Mouse (Mus musculus): Measurements from ENCODE around the gene Glcci1. TPM values are rescaled to one million over a fixed set of nuclear protein-coding genes. Genes with fewer than 3 reads are reported as not detected.

Gene Glcci1
- polyA plus RNA-seq, 1 experiment: 4.1 TPM

DNA sequence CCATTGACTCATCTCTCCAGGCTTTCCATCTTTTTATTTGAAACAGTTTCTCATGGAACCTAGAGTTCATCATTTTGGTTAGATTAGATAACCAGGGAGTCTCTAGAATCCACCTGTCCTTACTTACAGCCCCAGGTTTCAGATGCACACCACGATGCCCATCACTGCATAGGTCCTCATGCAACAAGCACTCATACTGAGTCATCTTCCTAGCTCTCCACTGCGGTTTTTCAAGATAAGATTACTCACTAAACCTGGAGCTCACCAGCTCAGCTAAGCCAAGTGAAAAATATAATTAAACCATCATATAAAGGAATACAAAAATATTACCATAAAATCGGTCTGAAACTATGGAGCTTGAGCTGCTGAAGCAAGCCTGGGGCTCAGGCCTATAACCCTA lies 74.5 kb downstream of the Glcci1 start:
- no peaks in the 10 kb centered on the region for H3K9me3 ChIP-seq (replicated peaks; ENCODE audit: control insufficient read depth, insufficient read depth, low read length, poor library complexity, severe bottlenecking)
- TF ChIP-seq EP300 (IDR thresholded peaks at IDR 0.05; ENCODE audit: insufficient read depth, low read depth, low read length) (no peak), CTCF (IDR thresholded peaks at IDR 0.05; ENCODE audit: low read depth, low read length) (no peak), POLR2A (IDR thresholded peaks at IDR 0.05; ENCODE audit: insufficient read depth, low read length) (no peak)
- H3K36me3 ChIP-seq (ENCODE audit: control insufficient read depth, insufficient read depth, low read length, poor library complexity, severe bottlenecking): no peaks in the 10 kb centered on the region
- H3K4me3 ChIP-seq (ENCODE audit: low read depth, low read length): no peak overlapping the region
- H3K27me3 ChIP-seq (ENCODE audit: control insufficient read depth, insufficient read depth, low read length, poor library complexity, severe bottlenecking): no peaks in the 10 kb centered on the region
- H3K4me1 ChIP-seq (ENCODE audit: control insufficient read depth, insufficient read depth, low read length): no peaks in the 10 kb centered on the region
- H3K9ac ChIP-seq (ENCODE audit: low read depth, poor library complexity, severe bottlenecking): no peak overlapping the region
- H3K27ac ChIP-seq (ENCODE audit: insufficient read depth, low read length): no peak overlapping the region

DNA sequence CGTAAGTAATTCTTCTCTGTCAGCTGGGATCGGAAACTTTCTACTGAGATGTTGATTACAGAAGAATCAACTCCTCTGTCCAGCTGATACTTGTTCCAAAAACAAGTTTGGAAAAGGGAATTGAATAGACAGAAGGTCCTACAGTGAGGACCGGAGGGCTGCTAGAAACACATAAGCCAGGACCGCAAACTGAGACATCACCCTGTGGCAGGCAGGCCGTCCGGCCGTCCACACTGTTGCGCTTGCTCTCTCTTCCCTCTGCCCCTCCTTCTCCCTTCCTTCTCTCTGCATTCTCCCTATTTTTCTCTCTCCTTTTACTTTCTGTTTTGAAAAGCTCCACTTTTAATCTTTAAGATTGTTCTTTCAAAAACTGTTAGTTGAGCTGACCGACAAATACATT lies 82.3 kb downstream of the Glcci1 start:
- H3K36me3 ChIP-seq (ENCODE audit: control insufficient read depth, insufficient read depth, low read length, poor library complexity, severe bottlenecking): no peaks in the 10 kb centered on the region
- H3K27me3 ChIP-seq (ENCODE audit: control insufficient read depth, insufficient read depth, low read length, poor library complexity, severe bottlenecking): no peaks in the 10 kb centered on the region
- no peak overlapping the region for H3K4me3 ChIP-seq (ENCODE audit: low read depth, low read length)
- no peaks in the 10 kb centered on the region for H3K4me1 ChIP-seq (ENCODE audit: control insufficient read depth, insufficient read depth, low read length)
- no peak overlapping the region for H3K9ac ChIP-seq (ENCODE audit: low read depth, poor library complexity, severe bottlenecking)
- H3K9me3 ChIP-seq (replicated peaks; ENCODE audit: control insufficient read depth, insufficient read depth, low read length, poor library complexity, severe bottlenecking): no peaks in the 10 kb centered on the region
- TF ChIP-seq POLR2A (IDR thresholded peaks at IDR 0.05; ENCODE audit: insufficient read depth, low read length): no peak
- TF ChIP-seq EP300 (IDR thresholded peaks at IDR 0.05; ENCODE audit: insufficient read depth, low read depth, low read length): no peak
- no peak for TF ChIP-seq CTCF (IDR thresholded peaks at IDR 0.05; ENCODE audit: low read depth, low read length)
- H3K27ac ChIP-seq (ENCODE audit: insufficient read depth, low read length): no peak overlapping the region

GRCm38 (mm10) chr6:8617369-8617768 lies 108.0 kb downstream of the Glcci1 start:
- no peaks in the 10 kb centered on the region for H3K9me3 ChIP-seq (replicated peaks; ENCODE audit: control insufficient read depth, insufficient read depth, low read length, poor library complexity, severe bottlenecking)
- no peak overlapping the region for H3K4me3 ChIP-seq (ENCODE audit: low read depth, low read length)
- no peak overlapping the region for H3K9ac ChIP-seq (ENCODE audit: low read depth, poor library complexity, severe bottlenecking)
- no peaks in the 10 kb centered on the region for H3K36me3 ChIP-seq (ENCODE audit: control insufficient read depth, insufficient read depth, low read length, poor library complexity, severe bottlenecking)
- no peak for TF ChIP-seq POLR2A (IDR thresholded peaks at IDR 0.05; ENCODE audit: insufficient read depth, low read length)
- no peak for TF ChIP-seq EP300 (IDR thresholded peaks at IDR 0.05; ENCODE audit: insufficient read depth, low read depth, low read length)
- TF ChIP-seq CTCF (IDR thresholded peaks at IDR 0.05; ENCODE audit: low read depth, low read length): no peak
- H3K27ac ChIP-seq (ENCODE audit: insufficient read depth, low read length): no peak overlapping the region
- H3K27me3 ChIP-seq (ENCODE audit: control insufficient read depth, insufficient read depth, low read length, poor library complexity, severe bottlenecking): no peaks in the 10 kb centered on the region
- no peaks in the 10 kb centered on the region for H3K4me1 ChIP-seq (ENCODE audit: control insufficient read depth, insufficient read depth, low read length)

GRCm38 (mm10) chr6:8619582-8620350 lies 110.4 kb downstream of the Glcci1 start:
- Histone ChIP-seq H3K9ac (ENCODE audit: low read depth, poor library complexity, severe bottlenecking) (no peak overlapping the region), H3K27me3 (ENCODE audit: control insufficient read depth, insufficient read depth, low read length, poor library complexity, severe bottlenecking) (no peaks in the 10 kb centered on the region), H3K4me1 (ENCODE audit: control insufficient read depth, insufficient read depth, low read length) (no peaks in the 10 kb centered on the region), H3K27ac (ENCODE audit: insufficient read depth, low read length) (no peak overlapping the region), H3K9me3 (replicated peaks; ENCODE audit: control insufficient read depth, insufficient read depth, low read length, poor library complexity, severe bottlenecking) (no peaks in the 10 kb centered on the region), H3K36me3 (ENCODE audit: control insufficient read depth, insufficient read depth, low read length, poor library complexity, severe bottlenecking) (no peaks in the 10 kb centered on the region), H3K4me3 (ENCODE audit: low read depth, low read length) (no peak overlapping the region)
- TF ChIP-seq CTCF (IDR thresholded peaks at IDR 0.05; ENCODE audit: low read depth, low read length) (no peak), POLR2A (IDR thresholded peaks at IDR 0.05; ENCODE audit: insufficient read depth, low read length) (no peak), EP300 (IDR thresholded peaks at IDR 0.05; ENCODE audit: insufficient read depth, low read depth, low read length) (no peak)

GRCm38 (mm10) chr6:8623045-8623444 lies 113.6 kb downstream of the Glcci1 start:
- Histone ChIP-seq H3K9me3 (replicated peaks; ENCODE audit: control insufficient read depth, insufficient read depth, low read length, poor library complexity, severe bottlenecking) (no peaks in the 10 kb centered on the region), H3K27me3 (ENCODE audit: control insufficient read depth, insufficient read depth, low read length, poor library complexity, severe bottlenecking) (no peaks in the 10 kb centered on the region), H3K9ac (ENCODE audit: low read depth, poor library complexity, severe bottlenecking) (no peak overlapping the region), H3K4me3 (ENCODE audit: low read depth, low read length) (no peak overlapping the region), H3K27ac (ENCODE audit: insufficient read depth, low read length) (no peak overlapping the region), H3K36me3 (ENCODE audit: control insufficient read depth, insufficient read depth, low read length, poor library complexity, severe bottlenecking) (no peaks in the 10 kb centered on the region), H3K4me1 (ENCODE audit: control insufficient read depth, insufficient read depth, low read length) (no peaks in the 10 kb centered on the region)
- no peak for TF ChIP-seq EP300 (IDR thresholded peaks at IDR 0.05; ENCODE audit: insufficient read depth, low read depth, low read length)
- no peak for TF ChIP-seq POLR2A (IDR thresholded peaks at IDR 0.05; ENCODE audit: insufficient read depth, low read length)
- TF ChIP-seq CTCF (IDR thresholded peaks at IDR 0.05; ENCODE audit: low read depth, low read length): no peak

- Histone ChIP-seq H3K9me3 (replicated peaks; ENCODE audit: control insufficient read depth, insufficient read depth, low read length, poor library complexity, severe bottlenecking) (no peaks in the 10 kb centered on the region), H3K4me1 (ENCODE audit: control insufficient read depth, insufficient read depth, low read length) (no peaks in the 10 kb centered on the region), H3K9ac (ENCODE audit: low read depth, poor library complexity, severe bottlenecking) (no peak overlapping the region), H3K4me3 (ENCODE audit: low read depth, low read length) (no peak overlapping the region), H3K27ac (ENCODE audit: insufficient read depth, low read length) (no peak overlapping the region), H3K27me3 (ENCODE audit: control insufficient read depth, insufficient read depth, low read length, poor library complexity, severe bottlenecking) (no peaks in the 10 kb centered on the region), H3K36me3 (ENCODE audit: control insufficient read depth, insufficient read depth, low read length, poor library complexity, severe bottlenecking) (no peaks in the 10 kb centered on the region)
- TF ChIP-seq POLR2A (IDR thresholded peaks at IDR 0.05; ENCODE audit: insufficient read depth, low read length) (no peak), EP300 (IDR thresholded peaks at IDR 0.05; ENCODE audit: insufficient read depth, low read depth, low read length) (no peak), CTCF (IDR thresholded peaks at IDR 0.05; ENCODE audit: low read depth, low read length) (no peak)
These were observed 118.8 kb downstream of the Glcci1 start for GRCm38 (mm10) chr6:8628226-8628625.

Data from ES-Bruce4 (cell line).